Mouse (Mus musculus) fat pad, adult 2 months (tissue): ENCODE data around the gene S100pbp.

Experiments
- DNase-seq: peaks from one replicate; pipeline ENCODE4 v3.0.0-alpha.2; 2011; ENCODE audit warnings: low read depth, low spot score; ENCODE audit errors: extremely low read depth

Gene S100pbp

GRCm38 (mm10) chr4:129107348-129107899, 82.1 kb downstream of the S100pbp start:
- DNase-seq, result no peak

GRCm38 (mm10) chr4:129106073-129106472, 83.5 kb downstream of the S100pbp start:
- DNase-seq, result no peak

- DNase-seq, result no peak
Observed at GRCm38 (mm10) chr4:129105356-129105755, 84.2 kb downstream of the S100pbp start, which contains the start of gene Tmem54. Tmem54 (plus strand) TSS chr4:129105548.

- DNase-seq, result no peak
Observed at GRCm38 (mm10) chr4:129102133-129102829, 87.2 kb downstream of the S100pbp start.
